Mouse (Mus musculus) limb, embryonic 11.5 days (tissue): ENCODE measurements at regions not wholly inside any gene's neighbourhood (a gene's known extent, or its start where the extent isn't known, plus 50 kb on each side); places are given as distances from the start of the nearest gene placed in this dataset.

Experiments
- ATAC-seq: fragments of 200-750 bp; cut with Nextera tagmentation; 2 replicates; pipeline ENCODE4 v1.8.0; 2017; ENCODE audit warnings: low read depth; ENCODE audit not compliant: insufficient number of reproducible peaks, low FRiP score, low TSS enrichment
- DNase-seq: peaks from one replicate; pipeline ENCODE4 v3.0.0-alpha.2; 2015; ENCODE audit warnings: low spot score
- H3K27ac ChIP-seq: fragments of 300-500 bp; sonication (generic); replicated peaks from 2 replicates; pipeline ENCODE4 v1.5.1; 2014; ENCODE audit warnings: low read depth, mild to moderate bottlenecking, low read length
- H3K27me3 ChIP-seq: fragments of 300-500 bp; sonication (generic); 2 replicates; pipeline ENCODE4 v1.6.1; 2014; ENCODE audit warnings: mild to moderate bottlenecking, low read length, mixed read lengths; ENCODE audit not compliant: control insufficient read depth, insufficient read depth
- H3K36me3 ChIP-seq: fragments of 300-500 bp; sonication (generic); 2 replicates; pipeline ENCODE4 v1.6.1; 2014; ENCODE audit warnings: mild to moderate bottlenecking, low read length, moderate library complexity, mixed read lengths; ENCODE audit not compliant: control insufficient read depth, insufficient read depth
- H3K4me1 ChIP-seq: fragments of 300-500 bp; sonication (generic); 2 replicates; pipeline ENCODE4 v1.6.1; 2014; ENCODE audit warnings: low read length, mixed read lengths; ENCODE audit not compliant: control insufficient read depth, insufficient read depth
- H3K4me2 ChIP-seq: fragments of 300-500 bp; sonication (generic); 2 replicates; pipeline ENCODE4 v1.6.1; 2014; ENCODE audit warnings: low read depth, mild to moderate bottlenecking, moderate library complexity; ENCODE audit not compliant: severe bottlenecking
- H3K4me3 ChIP-seq: fragments of 300-500 bp; sonication (generic); 2 replicates; pipeline ENCODE4 v1.5.1; 2014; ENCODE audit warnings: low read depth, low read length
- H3K9ac ChIP-seq: fragments of 300-500 bp; sonication (generic); 2 replicates; pipeline ENCODE4 v1.6.1; 2014; ENCODE audit warnings: mild to moderate bottlenecking, low read length
- H3K9me3 ChIP-seq: fragments of 300-500 bp; sonication (generic); 2 replicates; pipeline ENCODE4 v1.6.1; 2016; ENCODE audit warnings: low read length; ENCODE audit not compliant: control insufficient read depth
- WGBS: fragments of 180-500 bp; shearing (Covaris S2); extraction: QIAGEN DNeasy Blood & Tissue Kit; methylation state at CpG from one replicate; pipeline ENCODE4 v1.1.7; 2014; 5-methylcytosine and 5-hydroxymethylcytosine counted together

GRCm38 (mm10) chrX:99324546-99325170 lies 146.4 kb downstream of the Pja1 start:
- no peaks in the 10 kb centered on the region for H3K9me3 ChIP-seq
- H3K27me3 ChIP-seq = peaks cover 27% of the 10 kb centered on the region; the same call in 1 of the 2 replicates
- H3K4me3 ChIP-seq = no peak overlapping the region
- no peak overlapping the region for H3K9ac ChIP-seq
- H3K36me3 ChIP-seq = no peaks in the 10 kb centered on the region
- H3K27ac ChIP-seq = no peak overlapping the region
- 75% methylated on average over 6 of the region's 6 CpGs for WGBS
- no peak for ATAC-seq
- DNase-seq = no peak
- H3K4me2 ChIP-seq = no peak overlapping the region
- H3K4me1 ChIP-seq = peaks cover 5% of the 10 kb centered on the region; the same call in 1 of the 2 replicates

GRCm38 (mm10) chrX:99319791-99320190 lies 151.3 kb downstream of the Pja1 start:
- no peak overlapping the region for H3K4me3 ChIP-seq

DNA sequence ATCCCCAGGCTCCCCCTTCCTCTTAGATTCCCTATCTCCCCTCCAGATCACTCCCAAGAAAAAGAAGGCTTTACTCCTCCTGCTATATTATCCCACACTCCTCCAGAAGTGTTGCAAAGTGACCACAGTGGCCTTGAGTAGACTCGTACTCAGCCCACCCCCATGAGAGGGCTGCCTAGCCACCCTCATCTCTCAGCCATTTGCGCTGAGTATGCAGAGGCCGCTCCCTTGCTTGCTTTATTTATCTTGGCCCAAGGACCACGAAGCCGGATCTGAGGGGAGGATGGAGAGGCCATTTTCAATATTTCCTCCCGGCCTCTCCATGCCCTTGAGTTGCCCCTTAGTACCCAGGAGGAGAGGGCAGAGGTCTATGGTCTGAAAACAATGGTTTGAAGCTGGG lies 151.9 kb downstream of the Pja1 start:
- Histone ChIP-seq H3K9ac (no peak overlapping the region), H3K27me3 (peaks cover 28% of the 10 kb centered on the region), H3K4me2 (no peak overlapping the region), H3K9me3 (no peaks in the 10 kb centered on the region), H3K4me1 (peaks cover 3% of the 10 kb centered on the region; the same call in 1 of the 2 replicates), H3K27ac (no peak overlapping the region), H3K4me3 (no peak overlapping the region), H3K36me3 (no peaks in the 10 kb centered on the region)
- no peak for DNase-seq
- 79% methylated on average over 6 of the region's 6 CpGs for WGBS
- no peak for ATAC-seq

More at GRCm38 (mm10) chrX:99319791-99320190, 151.3 kb downstream of the Pja1 start:
- Histone ChIP-seq H3K9ac (no peak overlapping the region), H3K36me3 (no peaks in the 10 kb centered on the region), H3K9me3 (no peaks in the 10 kb centered on the region), H3K4me2 (no peak overlapping the region), H3K27ac (no peak overlapping the region), H3K4me1 (peaks cover 3% of the 10 kb centered on the region; the same call in 1 of the 2 replicates), H3K27me3 (peaks cover 28% of the 10 kb centered on the region)
- ATAC-seq = no peak
- no peak for DNase-seq
- 85% methylated on average over 7 of the region's 7 CpGs for WGBS

GRCm38 (mm10) chrX:99318141-99318540 lies 152.9 kb downstream of the Pja1 start:
- H3K27ac ChIP-seq = no peak overlapping the region
- peaks cover 3% of the 10 kb centered on the region; the same call in 1 of the 2 replicates for H3K4me1 ChIP-seq
- no peaks in the 10 kb centered on the region for H3K9me3 ChIP-seq
- no peak overlapping the region for H3K4me3 ChIP-seq
- H3K9ac ChIP-seq = no peak overlapping the region
- 91% methylated on average over 8 of the region's 8 CpGs for WGBS
- ATAC-seq = no peak
- H3K4me2 ChIP-seq = no peak overlapping the region
- H3K27me3 ChIP-seq = peaks cover 25% of the 10 kb centered on the region
- DNase-seq = no peak
- H3K36me3 ChIP-seq = no peaks in the 10 kb centered on the region

DNA sequence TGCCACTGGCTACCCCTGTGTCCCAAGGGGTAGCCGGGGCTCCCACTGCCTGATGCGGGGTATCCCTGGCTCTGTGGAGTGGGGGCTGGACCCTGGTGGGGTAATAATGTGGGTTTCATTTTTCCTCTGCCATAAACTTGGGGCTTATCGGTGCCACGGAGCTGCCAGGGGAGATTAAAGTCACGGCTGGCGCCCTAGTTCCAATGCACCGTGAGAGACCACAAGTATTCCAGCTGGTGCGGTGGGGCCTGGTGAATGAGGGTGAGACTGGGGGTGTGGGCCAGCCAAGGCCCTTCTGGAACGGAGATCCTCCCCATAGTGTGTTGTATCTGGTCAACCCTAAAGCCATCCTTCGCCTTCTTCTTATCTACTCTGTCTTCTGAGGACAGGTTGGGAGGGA lies 153.3 kb downstream of the Pja1 start:
- Histone ChIP-seq H3K4me3 (no peak overlapping the region), H3K4me2 (no peak overlapping the region), H3K9ac (no peak overlapping the region), H3K27ac (no peak overlapping the region), H3K36me3 (no peaks in the 10 kb centered on the region), H3K4me1 (peaks cover under 1% of the 10 kb centered on the region; the same call in 1 of the 2 replicates), H3K27me3 (peaks cover 22% of the 10 kb centered on the region), H3K9me3 (no peaks in the 10 kb centered on the region)
- ATAC-seq (no peak), DNase-seq (no peak)
- WGBS = 82% methylated on average over 10 of the region's 10 CpGs

DNA sequence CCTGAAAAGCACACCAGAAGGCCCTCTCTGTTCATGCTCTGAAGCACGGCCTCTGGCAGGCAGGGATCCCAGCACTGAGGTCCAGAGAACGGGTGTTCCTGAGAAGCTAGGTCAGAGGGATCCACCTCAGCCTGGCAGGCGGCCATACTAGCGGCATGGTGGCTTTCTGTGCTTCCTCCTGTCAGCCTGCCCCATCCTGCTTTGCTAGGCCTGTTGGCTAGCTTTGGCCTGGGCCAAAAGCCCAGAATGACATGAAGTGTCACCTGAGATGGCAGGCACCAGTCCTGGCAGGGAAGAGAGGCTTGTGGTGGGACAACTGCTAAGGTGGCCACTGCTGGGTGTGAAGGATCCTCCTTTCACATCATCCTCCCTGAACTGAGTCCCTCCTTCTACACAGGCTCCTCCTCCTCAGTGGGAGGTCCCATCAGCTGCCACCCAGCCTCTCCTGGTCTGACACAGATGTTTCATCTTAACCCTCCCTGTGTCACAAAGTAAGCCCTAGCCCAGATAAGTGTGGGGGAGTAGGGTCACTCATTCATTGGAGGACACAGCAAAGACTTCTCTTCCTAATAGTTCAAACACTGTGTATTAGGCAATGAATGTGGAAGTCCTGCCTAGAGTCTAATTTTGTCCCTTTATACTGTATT lies 154.5 kb downstream of the Pja1 start:
- Histone ChIP-seq H3K4me1 (no peaks in the 10 kb centered on the region), H3K9ac (no peak overlapping the region), H3K27ac (no peak overlapping the region), H3K4me2 (no peak overlapping the region), H3K9me3 (no peaks in the 10 kb centered on the region), H3K36me3 (no peaks in the 10 kb centered on the region), H3K27me3 (peaks cover 20% of the 10 kb centered on the region), H3K4me3 (no peak overlapping the region)
- WGBS = 61% methylated on average over 4 of the region's 4 CpGs
- DNase-seq = no peak
- ATAC-seq = no peak

GRCm38 (mm10) chrX:99299110-99299509 lies 163.2 kb downstream of the Efnb1 start:
- WGBS = 68% methylated on average over 6 of the region's 6 CpGs
- no peaks in the 10 kb centered on the region for H3K36me3 ChIP-seq
- H3K9me3 ChIP-seq = no peaks in the 10 kb centered on the region

GRCm38 (mm10) chrX:99294726-99295125 lies 158.8 kb downstream of the Efnb1 start:
- Histone ChIP-seq H3K9ac (no peak overlapping the region), H3K27ac (no peak overlapping the region), H3K9me3 (no peaks in the 10 kb centered on the region), H3K4me1 (no peaks in the 10 kb centered on the region; the same call in 1 of the 2 replicates), H3K27me3 (peaks cover 31% of the 10 kb centered on the region), H3K4me3 (no peak overlapping the region), H3K36me3 (no peaks in the 10 kb centered on the region), H3K4me2 (no peak overlapping the region)
- ATAC-seq (no peak), DNase-seq (no peak)
- WGBS = 88% methylated on average over 8 of the region's 8 CpGs

More at GRCm38 (mm10) chrX:99299110-99299509, 163.2 kb downstream of the Efnb1 start:
- H3K4me1 ChIP-seq = no peaks in the 10 kb centered on the region
- H3K27ac ChIP-seq = no peak overlapping the region
- H3K4me3 ChIP-seq = no peak overlapping the region
- H3K9ac ChIP-seq = no peak overlapping the region
- peaks cover 16% of the 10 kb centered on the region for H3K27me3 ChIP-seq
- H3K4me2 ChIP-seq = no peak overlapping the region
- ATAC-seq (no peak), DNase-seq (no peak)
